Mouse (Mus musculus) embryo, embryonic 10 days (tissue): ENCODE measurements around the gene Exo5.

Source experiments
- DNase-seq: peaks from one replicate; pipeline ENCODE4 v3.0.0-alpha.2; 2015; ENCODE audit warnings: low spot score

Exo5 gene

DNA sequence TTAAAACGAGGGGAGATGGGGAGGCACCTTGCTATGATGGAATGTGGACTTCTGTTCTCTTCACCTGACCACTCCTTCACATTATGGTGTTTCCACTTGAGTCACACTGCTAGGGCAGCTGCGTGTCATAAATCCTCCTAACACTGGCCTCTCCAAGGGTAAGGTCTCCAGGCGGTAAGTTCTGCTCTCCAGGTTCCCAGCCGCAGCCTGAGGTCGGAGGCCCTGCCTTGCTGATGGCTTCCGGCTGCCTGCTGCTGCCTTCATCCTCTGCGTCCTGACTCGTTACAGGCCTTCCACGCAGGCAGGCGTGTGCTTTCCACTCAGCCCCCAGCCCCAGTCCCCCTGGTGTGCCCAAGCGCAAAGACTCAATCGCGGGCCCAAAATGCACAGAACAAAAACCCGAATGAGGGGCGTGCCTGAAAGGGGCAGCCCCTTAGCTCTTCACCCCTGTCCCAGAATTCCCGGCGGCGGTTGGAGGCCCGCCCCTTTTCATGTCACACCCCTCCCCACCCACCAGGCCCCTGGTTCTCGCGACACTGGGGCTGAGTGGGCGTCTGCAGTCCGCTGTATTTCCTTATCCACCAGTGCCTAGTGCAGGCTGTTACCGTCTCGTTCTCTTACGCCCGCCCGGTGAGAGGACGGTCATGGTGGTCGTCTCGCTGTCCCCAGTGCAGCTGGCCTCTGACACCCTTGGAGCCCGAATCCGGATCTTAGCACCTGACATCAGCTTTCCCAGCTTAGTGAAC is at the start of gene Exo5:
Gene Exo5, minus strand, starts transcription at position 464 of the 746 bp plus-strand sequence.
- peak; percentile 91 for DNase-seq

DNA sequence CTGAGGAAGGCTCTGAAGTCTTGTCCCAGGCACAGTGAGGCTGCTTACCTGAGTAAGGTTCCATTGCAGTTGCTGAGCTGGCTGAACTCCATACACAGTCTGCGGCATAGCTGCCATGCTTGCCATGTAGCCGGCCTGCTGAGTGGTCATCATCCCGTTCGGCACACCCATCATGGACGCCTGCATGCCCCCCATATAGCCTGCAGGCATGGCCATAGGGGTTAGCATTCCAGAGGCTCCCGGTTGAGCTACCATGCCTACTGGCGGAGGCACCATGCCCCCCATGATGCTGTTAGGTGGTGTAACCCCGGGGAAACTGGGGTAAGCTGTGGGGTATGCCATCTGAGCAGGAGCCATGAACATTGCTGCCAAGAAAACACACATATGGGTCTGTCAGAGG is 47.0 kb upstream of the Exo5 start:
- no peak for DNase-seq

DNA sequence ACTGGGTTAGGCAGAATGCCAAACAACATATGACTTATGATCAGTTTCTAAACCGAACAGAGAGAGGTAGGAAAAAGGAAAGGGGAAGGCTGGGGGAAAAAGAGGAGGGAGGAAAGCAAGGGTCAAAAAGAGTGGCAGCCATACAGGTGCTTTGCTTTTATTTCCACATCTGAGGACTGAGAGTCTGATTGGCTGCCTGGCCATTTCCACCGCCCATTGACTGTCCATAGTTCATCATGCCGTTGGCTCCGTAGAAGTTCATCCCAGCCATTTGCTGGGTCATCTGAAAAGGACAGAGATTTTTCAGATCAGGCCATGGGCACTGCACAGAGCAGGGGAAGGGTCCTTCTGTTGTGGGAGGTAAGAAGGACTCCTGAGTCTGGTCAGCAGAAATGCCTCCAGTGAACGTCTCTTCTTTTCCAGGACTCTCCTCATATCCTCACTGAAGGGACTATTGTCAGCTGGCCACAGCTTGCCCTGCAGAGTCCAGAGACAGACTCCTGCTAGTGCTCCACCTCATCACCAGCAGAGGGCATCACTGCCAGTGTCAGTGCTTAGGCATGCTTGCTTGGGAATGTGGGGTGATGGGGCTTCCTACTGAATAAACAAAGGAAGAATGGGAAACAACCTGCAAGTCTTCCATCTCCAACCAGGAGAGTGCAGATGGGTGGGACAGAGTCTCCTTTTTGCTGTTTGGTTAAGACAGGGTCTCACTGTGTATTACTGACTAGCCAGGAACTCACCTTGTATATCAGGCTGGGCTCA is 44.7 kb upstream of the Exo5 start:
- peak; percentile 67 for DNase-seq

DNA sequence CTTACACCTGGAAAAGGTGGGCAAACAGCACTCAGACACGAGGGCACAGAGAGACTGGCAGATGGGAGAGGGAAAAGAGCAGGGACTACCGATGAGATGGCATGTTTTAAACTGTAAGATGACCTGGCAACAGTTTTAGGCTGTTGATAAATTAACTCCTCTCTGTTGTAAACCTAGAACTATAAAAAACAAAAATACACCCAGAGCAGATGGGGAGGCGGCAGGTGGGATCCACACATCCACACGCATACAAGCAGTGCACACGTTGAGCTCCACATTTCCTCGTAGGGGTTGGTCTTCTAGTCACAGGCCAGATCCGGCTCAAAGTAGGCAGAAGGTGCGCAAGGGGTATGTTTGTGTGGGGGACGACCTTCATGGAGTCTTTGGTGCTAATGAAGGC is 43.7 kb upstream of the Exo5 start:
- no peak for DNase-seq

DNA sequence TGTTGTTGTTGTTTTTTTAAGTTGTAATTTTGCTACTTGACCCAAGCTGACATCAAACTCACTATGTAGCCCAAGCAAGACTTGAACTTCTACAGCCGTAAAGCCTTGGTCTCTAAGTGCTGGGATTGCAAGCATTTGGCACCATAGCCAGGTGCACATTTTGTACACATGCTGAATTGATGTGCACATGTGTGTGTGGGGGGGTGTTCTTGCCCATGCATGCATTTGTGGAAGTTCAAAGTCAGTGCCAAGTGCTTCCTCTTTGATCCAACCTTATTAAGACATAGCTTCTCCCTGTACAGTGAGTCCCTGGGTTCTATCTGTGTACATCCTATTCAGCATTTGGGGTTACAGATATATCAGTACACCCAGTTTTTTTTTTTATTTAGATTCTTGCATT is 30.8 kb upstream of the Exo5 start:
- no peak for DNase-seq

DNA sequence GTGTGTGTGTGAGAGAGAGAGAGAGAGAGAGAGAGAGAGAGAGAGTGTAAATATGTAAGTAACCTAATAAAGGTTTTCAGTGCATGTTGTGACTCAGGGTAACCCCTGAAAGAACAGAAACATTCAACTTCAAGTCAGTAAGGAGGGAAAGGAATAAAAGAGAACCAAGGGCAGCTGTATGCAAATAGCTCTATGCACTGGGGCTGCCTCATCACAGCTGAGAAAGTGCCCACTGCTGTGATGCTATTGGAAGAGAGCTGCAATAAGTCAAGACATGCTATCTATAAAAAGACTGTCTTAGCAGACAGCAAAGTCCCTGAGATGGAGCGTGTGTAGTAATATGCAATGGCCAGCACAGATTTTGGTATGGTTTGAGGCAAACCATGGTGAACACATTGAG is 28.9 kb upstream of the Exo5 start:
- no peak for DNase-seq

DNA sequence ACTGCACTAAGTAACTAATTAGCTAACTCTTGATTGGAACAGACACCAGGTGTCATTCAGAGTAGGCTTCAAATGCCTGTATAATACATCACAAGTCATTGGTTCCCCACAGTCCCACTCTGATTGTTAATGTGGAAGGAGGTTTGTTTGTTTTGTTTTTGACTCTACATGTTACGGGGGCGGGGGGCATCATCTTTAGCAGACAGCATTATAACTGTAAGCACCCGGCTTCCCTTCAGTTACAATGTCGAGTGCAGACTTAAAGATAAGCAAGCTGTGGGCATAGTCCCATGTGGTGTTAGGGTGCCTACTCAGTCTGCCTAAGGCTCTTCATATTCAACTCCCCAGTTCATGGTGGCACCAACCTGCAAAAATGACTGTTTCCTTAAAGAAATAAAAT is 28.2 kb upstream of the Exo5 start:
- no peak for DNase-seq

DNA sequence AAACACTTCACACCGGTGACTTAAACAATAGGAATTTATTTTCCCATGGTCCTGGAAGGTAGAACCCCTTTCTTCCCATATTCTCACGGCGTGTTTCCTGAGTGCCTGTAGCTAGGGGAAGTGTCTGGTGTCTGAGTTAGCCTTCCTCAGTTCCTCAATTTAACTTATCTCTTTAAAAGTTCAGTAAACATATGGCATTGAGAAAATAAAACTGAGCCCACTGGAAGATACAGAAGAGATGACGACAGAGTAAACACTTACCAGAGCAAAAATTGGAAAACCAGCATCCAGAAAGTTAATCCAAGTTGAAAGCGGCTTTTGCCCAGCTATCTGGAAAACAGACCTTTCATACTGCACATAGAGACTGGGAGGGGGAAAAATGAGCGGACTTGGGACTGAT is 27.3 kb upstream of the Exo5 start:
- DNase-seq, result no peak

DNA sequence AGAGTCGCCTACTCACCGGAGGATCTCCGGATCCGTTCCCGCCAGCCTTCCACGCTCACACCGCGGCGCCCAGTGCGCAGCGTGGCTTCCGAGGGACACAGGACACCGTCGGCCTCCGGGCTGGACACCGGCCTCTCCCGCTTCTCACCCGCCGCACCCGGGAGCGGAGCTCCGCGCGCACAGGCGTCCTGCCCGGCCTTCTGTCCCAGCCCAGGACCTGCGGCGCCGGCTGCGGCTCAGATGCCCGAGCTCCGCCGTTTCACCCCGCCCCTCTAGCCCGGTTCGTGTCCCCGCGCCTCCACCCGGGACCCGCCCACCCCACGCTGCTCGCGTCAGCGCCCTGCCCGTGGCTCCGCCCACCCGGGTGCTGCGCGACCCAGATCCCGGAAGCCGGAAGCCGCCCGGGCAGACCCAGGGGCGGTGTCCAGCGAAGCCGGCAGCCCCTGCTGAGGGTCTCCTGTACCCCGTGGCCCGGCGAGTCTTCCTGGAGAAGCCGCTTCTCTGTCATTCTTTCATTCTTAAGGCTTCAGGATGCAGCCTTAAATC is 26.7 kb upstream of the Exo5 start, which contains the start of gene Zfp69:
Gene Zfp69, minus strand, starts transcription at position 272 of the 546 bp plus-strand sequence.
- peak; percentile 85 for DNase-seq

DNA sequence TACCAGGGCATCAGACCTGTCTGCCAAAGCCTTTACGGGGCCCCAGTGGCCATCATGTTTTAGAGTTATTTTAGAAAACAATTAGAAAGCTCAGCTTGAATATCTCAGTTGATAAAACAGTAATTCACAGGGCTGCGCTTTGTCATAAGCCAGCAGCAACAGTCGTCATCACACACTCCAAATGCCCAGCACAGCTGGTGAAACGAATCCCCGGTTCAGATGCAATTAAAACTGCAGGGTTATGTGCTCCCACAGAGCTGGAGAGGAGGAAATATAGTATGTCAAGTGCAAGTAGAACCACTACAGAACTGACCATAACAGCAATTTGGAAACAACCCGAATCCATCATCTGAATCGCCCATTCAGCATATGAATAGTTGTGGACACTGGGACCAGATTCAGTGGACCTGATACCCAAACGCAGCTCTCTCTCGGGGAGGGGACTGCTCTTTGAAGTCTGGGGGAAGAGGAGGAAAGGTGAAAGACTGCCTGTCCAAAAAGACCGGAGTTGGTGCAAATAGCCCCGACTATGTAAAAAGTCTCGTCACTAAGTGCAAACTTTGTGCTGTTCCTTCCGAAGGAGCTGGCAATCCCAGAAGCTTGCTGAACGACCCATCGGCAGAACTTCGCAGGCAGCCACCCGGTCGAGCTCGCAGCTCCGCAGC is 26.1 kb upstream of the Exo5 start:
- peak; percentile 18 for DNase-seq

DNA sequence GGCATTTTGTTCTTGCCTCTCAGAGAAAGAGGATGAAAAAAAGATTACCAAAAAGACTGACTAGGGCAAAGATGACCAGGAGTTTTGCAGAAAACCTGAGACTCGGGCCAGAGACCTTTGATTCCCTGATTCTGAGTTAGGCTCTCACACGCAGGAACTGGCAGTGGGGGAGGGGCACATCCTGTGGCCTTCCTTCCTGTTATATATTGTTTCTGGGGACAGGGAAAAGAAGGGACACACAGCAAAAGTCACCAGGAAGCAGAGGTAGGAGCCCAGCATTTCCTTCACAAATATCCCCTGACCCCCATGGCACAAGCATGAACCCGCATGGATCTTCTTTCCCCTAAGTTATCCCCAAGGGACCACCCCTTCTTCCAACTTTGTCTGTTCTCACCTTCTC is 24.1 kb upstream of the Exo5 start:
- peak; percentile 40 for DNase-seq

DNA sequence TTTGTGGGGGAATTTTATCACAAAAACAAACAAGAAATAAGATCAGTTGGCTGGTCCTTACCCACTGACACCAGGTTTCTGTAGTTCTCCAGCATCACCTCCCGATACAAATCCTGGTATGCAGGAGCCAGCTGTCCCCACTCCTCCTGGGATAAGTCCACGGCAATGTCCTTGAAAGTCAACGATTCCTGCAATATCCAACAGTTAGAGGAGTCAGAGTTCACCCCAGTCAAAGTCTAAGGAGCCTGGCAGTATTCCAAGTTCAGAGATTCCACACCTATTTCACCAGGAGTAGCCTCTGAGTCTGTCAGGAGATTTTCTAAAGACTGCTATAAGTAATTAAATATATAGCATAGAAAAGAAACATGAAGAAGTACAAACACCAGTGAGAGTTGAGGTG is 10.2 kb upstream of the Exo5 start:
- DNase-seq, result no peak

DNA sequence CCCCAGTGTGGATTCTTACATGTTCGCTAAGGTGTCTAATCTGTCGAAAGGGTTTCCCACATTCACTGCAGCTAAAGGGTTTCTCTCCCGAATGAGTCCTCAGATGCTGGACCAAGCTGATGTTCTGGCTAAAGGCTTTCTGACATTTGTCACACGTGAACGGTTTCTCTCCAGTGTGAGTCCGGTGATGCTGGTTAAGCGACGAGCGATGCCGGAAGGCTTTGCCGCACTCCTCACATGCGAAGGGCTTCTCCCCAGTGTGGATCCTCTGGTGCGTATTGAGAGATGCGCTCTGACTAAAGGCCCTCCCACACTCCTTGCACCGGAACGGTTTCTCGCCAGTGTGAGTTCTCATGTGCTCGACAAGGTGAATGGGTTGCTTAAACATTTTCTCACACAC is 5.9 kb upstream of the Exo5 start:
- no peak for DNase-seq

DNA sequence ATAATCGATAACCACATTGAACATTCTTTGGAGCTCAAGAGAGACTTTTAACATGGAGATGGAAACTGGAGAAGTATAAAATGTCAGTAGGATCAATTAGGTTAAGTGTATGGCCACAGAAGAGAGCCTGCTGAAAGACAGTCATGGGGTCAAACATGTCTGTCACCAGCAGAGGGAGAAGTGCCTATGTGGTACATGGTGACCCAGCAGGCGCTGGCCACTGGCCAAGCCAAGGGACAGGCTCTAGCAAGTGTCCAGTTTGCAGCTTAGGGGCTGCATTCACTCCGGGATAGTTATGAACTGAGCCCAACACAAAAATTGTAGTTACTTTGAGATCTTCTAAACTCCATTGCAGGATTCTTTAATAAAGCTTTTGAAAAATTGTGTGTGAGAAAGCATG is 3.9 kb upstream of the Exo5 start:
- no peak for DNase-seq

DNA sequence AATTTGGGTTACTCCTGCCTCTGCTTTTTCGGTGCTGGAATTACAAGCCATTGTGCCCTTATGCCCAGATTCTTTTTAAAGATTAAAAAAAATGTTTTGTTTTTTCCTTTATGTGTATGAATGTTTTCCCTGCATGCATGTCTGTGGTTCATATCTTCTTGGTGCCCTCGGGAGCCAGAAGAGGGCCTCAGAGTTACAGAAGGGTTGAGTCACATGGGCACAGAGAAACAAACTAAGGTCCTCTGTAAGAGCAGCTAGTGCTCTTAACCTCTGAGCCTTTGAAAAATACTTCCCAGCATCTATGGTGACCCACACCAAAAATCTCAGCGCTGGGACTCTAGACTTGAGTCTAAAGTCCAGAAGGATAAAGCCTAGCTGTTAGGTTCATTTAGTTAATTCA is 569 bp upstream of the Exo5 start:
- DNase-seq, result peak; percentile 36

DNA sequence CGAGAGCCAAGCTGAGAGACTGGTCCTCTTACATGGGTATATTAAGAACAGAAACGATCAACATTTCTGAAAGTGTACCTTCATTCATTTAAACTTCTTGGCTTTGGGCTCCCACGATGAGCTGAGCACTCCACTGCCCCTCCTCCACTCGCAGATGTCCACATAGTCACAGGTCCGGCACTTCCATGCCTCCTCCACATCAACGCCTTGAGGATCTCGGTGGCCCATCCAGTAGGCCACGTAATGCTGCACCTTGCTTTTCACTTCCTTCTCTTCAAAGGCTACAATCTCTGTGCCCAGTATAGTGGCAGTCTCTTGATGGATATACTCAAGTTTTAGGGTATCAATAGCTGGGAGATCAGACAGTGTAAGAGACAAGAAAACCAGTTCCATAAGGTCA is 3.4 kb downstream of the Exo5 start:
- DNase-seq, result no peak

DNA sequence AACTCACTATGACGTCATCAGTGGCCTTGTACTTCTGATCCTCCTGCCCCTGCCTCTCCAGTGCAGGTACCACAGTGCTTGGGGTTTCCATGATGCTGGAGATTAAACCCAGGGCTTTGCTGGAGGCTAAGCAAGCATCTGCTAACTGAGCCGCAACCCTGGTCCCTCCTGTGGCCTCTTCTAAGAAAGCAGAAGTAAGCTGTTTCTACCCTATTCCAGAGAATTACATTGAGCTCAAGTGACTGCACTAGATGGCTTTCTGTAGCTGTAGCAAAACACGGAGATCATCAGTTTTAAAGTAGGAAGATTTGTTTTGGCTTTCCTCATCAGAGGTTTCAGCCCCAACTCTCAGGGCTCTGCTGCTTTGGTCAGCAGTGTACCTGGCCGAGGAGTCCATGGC is 10.3 kb downstream of the Exo5 start:
- DNase-seq, result no peak

DNA sequence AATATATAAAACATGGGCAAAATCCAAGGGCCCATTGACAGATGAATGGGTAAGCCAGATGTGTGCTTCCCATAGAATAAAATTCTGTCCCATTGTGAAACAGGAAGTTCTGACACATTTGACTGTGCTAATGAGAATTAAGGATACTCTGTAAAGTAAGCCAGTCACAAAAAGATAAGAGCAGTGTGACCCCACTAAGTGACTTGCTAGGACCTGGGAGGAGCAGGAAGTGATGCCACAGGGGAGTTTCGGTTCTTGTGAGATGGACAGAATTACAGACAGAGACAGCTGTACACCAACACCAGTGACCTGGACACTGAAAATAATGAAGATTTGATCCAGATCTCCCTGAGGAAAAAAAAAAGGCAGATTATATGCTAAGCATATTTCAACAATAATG is 11.0 kb downstream of the Exo5 start:
- DNase-seq, result no peak

DNA sequence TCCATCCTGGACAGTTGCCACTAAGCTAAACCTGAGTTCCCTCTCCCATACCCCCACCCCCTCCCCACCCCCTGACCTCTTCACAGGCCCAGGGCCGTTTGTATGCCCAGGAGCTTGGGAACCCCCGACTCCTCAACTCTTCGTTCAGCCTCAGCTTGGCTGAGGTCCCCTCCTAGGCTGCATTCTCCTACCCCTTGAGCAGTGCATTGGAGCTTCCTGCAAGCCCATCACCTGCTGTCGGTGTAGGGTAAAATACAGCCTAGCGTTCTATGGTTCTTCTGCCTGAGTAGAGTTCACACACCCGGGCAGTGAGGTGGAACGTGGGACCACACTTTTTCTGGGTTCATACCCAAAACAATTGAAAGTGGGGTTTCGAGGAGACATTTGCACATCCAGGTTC is 11.4 kb downstream of the Exo5 start:
- DNase-seq, result no peak

DNA sequence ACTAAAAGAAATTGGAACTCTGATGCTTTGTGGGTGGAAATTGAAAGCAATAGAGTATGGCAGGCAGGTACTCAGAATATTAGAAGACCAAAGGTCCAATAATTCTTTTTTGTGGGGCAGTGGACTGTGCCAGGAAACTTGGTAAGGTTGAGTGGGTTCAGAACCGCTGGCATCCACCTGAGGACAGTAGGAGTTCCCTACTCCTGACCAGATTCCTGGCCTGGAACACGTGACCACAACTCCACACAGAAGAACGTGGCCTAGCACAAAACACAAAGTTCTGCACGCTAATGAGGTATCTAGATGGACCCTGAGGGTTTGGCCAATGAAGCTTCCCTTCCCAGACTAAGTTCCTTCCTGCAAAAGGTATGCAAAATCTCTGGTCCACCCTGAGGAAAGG is 12.0 kb downstream of the Exo5 start:
- DNase-seq, result no peak

DNA sequence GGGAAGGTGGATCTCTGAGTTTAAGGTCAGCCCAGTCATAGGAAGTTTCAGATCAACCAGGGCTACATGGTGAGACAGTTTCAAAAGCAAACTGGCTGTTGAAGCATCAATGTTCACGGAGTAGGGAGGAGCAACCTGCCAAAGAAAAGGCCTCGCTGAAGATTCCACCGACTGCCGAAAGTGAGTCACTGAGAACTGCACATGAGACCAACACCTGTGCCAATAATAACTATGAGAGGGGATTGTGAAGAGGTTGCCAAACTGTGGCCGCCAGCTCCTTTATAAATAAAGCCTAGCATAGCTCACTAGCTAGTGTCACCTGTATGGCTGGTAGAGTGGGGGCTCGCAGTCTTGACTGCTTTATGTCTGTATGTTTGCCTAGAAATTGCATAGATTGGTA is 13.7 kb downstream of the Exo5 start:
- no peak for DNase-seq

DNA sequence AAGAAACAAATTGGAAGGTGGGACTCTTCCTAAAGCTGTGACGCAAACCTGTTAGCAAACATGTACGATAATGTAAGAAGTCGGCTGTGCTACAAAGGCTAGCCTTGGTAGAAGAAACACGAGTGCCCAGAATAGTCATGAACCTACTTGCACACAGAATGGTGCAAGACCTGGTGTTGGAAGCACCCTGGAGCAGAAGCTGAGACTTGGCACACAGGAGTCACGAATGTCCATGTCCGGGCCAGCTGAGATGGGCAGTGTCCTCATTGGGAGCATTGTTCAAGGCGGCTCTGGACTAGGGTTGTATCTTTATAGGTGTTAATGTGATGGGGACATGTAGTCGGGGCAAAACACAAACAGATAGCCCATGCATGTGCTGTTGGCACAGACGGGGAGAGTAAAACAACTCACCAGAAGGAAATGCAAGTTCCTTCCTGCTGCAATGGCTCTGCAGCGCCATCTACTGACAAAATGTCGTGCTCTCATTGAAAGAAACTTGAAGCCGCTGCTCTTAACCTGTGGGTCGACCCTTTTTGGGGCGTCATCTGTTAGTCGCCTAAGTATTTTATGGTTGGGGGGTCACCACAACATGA is 15.2 kb downstream of the Exo5 start:
- peak; percentile 94 for DNase-seq
